Mouse (Mus musculus) erythroblast, embryonic 14.5 days (primary cell): Measurements from ENCODE around the gene Zfyve21.

ENCODE experiments used
- GATA1 ChIP-seq: IDR thresholded peaks from 2 replicates; pipeline ENCODE4 v1.6.1; 2012; ENCODE audit warnings: low read length, inconsistent platforms, mixed read lengths
- TAL1 ChIP-seq: IDR thresholded peaks from 3 replicates; pipeline ENCODE4 v1.6.1; 2012; ENCODE audit warnings: low read length, inconsistent platforms, mixed read lengths

- TF ChIP-seq GATA1 (no peak), TAL1 (no peak)
Measured at GRCm38 (mm10) chr12:111797251-111797650, 16.7 kb upstream of the Zfyve21 start.
